Mouse (Mus musculus): ENCODE data around the gene Polr3b. TPM values are rescaled to one million over a fixed set of nuclear protein-coding genes. Genes with fewer than 3 reads are reported as not detected.

The Polr3b gene
- polyA plus RNA-seq, 1 experiment from 2014 or later: 13.1 TPM

- Histone ChIP-seq H3K9me3 (ENCODE audit: control insufficient read depth, low read length) (no peaks in the 10 kb centered on the region), H3K36me3 (ENCODE audit: control insufficient read depth, insufficient read depth, low read length) (peaks cover 4% of the 10 kb centered on the region), H3K4me3 (ENCODE audit: low read length) (no peak overlapping the region), H3K27ac (ENCODE audit: low read depth, low read length) (no peak overlapping the region), H3K4me1 (ENCODE audit: control insufficient read depth, insufficient read depth, low read depth, low read length) (peaks cover 13% of the 10 kb centered on the region), H3K9ac (ENCODE audit: low read depth, low read length) (no peak overlapping the region), H3K27me3 (replicated peaks; ENCODE audit: control insufficient read depth, insufficient read depth, low read length) (no peaks in the 10 kb centered on the region), H3K4me2 (ENCODE audit: low read length) (no peak overlapping the region)
- no peak for ATAC-seq
- 78% methylated on average over 4 of the region's 4 CpGs for WGBS
Measured at GRCm38 (mm10) chr10:84654029-84654428, 31.9 kb downstream of the Polr3b start.

DNA sequence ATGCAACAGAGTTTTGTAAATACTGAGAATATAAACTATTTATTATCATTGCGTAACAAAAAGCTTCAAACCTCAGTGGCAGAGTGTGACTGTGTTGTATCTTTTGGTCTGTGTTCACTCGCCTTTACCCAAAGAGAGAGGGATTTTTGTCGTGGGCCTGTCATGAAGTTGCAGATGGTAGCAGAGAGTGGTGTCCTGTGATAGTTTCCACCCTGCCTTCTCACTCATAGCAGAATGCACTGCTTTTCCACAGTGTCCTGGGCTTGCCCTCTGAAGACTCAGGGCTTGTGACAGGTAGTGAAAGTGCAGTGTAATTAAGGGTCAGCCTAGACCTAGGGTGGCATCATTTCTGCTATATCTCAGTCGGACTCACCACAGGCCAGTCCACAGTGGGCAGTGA lies 32.6 kb downstream of the Polr3b start:
- Histone ChIP-seq H3K27me3 (replicated peaks; ENCODE audit: control insufficient read depth, insufficient read depth, low read length) (no peaks in the 10 kb centered on the region), H3K4me1 (ENCODE audit: control insufficient read depth, insufficient read depth, low read depth, low read length) (peaks cover 13% of the 10 kb centered on the region), H3K27ac (ENCODE audit: low read depth, low read length) (no peak overlapping the region), H3K36me3 (ENCODE audit: control insufficient read depth, insufficient read depth, low read length) (peaks cover 4% of the 10 kb centered on the region), H3K4me3 (ENCODE audit: low read length) (no peak overlapping the region), H3K9me3 (ENCODE audit: control insufficient read depth, low read length) (no peaks in the 10 kb centered on the region), H3K4me2 (ENCODE audit: low read length) (no peak overlapping the region), H3K9ac (ENCODE audit: low read depth, low read length) (no peak overlapping the region)
- WGBS: 87% methylated on average over 4 of the region's 4 CpGs
- no peak for ATAC-seq

- Histone ChIP-seq H3K4me3 (ENCODE audit: low read length) (no peak overlapping the region), H3K9ac (ENCODE audit: low read depth, low read length) (no peak overlapping the region), H3K27ac (ENCODE audit: low read depth, low read length) (no peak overlapping the region), H3K9me3 (ENCODE audit: control insufficient read depth, low read length) (no peaks in the 10 kb centered on the region), H3K27me3 (replicated peaks; ENCODE audit: control insufficient read depth, insufficient read depth, low read length) (no peaks in the 10 kb centered on the region), H3K4me1 (ENCODE audit: control insufficient read depth, insufficient read depth, low read depth, low read length) (peaks cover 13% of the 10 kb centered on the region), H3K36me3 (ENCODE audit: control insufficient read depth, insufficient read depth, low read length) (peaks cover 4% of the 10 kb centered on the region), H3K4me2 (ENCODE audit: low read length) (no peak overlapping the region)
- WGBS: 72% methylated on average over 4 of the region's 4 CpGs
- no peak for ATAC-seq
Measured at GRCm38 (mm10) chr10:84656618-84657017, 34.5 kb downstream of the Polr3b start.

- Histone ChIP-seq H3K4me1 (ENCODE audit: control insufficient read depth, insufficient read depth, low read depth, low read length) (peaks cover 13% of the 10 kb centered on the region), H3K4me2 (ENCODE audit: low read length) (no peak overlapping the region), H3K9me3 (ENCODE audit: control insufficient read depth, low read length) (no peaks in the 10 kb centered on the region), H3K36me3 (ENCODE audit: control insufficient read depth, insufficient read depth, low read length) (peaks cover 4% of the 10 kb centered on the region), H3K9ac (ENCODE audit: low read depth, low read length) (no peak overlapping the region; the same call in 1 of the 2 replicates), H3K4me3 (ENCODE audit: low read length) (no peak overlapping the region), H3K27me3 (replicated peaks; ENCODE audit: control insufficient read depth, insufficient read depth, low read length) (no peaks in the 10 kb centered on the region), H3K27ac (ENCODE audit: low read depth, low read length) (no peak overlapping the region)
- ATAC-seq: no peak
- WGBS: 29% methylated on average over 6 of the region's 6 CpGs
Measured at GRCm38 (mm10) chr10:84657437-84658087, 35.5 kb downstream of the Polr3b start.

DNA sequence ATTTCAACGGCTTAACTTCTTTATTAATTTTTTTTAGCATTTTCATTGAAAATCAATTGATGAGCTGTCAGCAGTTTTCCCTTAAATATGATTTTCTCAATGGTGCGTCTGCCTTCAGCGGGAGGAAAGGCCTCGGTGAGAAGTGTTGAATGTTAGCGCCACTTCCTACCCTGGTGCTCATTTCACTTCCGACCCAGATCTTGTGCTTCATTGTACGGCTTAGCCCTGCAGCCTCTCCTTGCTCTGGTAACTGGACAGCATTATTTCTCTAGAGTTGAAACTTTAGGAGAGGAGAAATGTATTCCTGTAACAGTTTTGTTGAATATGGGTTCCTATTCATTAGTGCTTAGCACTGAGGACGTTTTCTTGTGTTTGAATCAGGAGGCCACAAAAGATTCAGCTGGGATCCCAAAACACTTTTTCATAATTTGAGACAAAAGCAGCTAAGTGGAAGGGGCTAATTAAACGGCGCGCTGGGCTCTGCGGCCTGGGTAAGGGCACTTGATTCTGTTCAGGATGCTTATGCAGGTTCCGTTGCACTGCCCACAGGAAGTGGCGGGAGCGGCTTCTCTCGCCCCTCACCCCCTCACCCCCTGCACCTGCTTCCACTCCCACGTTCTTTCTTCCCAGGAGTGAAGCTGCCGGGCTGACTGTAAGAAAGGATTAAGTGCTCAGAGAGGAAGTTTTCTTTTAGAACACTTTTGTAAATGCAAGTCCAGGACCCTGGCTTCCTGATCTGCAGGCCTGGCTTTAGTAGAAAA lies 36.2 kb downstream of the Polr3b start:
- Histone ChIP-seq H3K27ac (ENCODE audit: low read depth, low read length) (peak overlapping the region; percentile 31), H3K4me2 (ENCODE audit: low read length) (no peak overlapping the region)

DNA sequence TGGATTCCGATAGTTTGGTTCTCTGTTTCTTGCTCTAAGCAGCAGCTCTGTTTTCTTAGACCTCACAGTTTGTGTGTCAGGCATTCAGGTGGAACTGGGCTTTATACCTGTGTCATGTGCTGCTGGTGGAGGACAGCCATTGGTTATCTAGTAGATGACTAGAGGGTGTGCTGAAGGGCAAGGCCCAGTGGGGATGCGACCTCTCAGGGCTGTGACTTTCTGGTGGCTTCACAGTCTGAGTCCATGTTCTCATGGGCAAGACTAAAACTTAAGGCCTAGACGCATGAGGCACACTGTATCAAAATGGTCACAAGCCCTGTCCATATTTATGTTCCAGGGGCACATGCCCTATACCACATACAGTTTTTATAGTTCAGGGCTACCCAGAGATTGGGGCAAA lies 37.2 kb downstream of the Polr3b start:
- no peak overlapping the region for H3K9ac ChIP-seq (ENCODE audit: low read depth, low read length)
- H3K9me3 ChIP-seq (ENCODE audit: control insufficient read depth, low read length): no peaks in the 10 kb centered on the region
- no peak overlapping the region for H3K4me3 ChIP-seq (ENCODE audit: low read length)
- no peak overlapping the region for H3K4me2 ChIP-seq (ENCODE audit: low read length)
- H3K36me3 ChIP-seq (ENCODE audit: control insufficient read depth, insufficient read depth, low read length): no peaks in the 10 kb centered on the region
- no peak overlapping the region for H3K27ac ChIP-seq (ENCODE audit: low read depth, low read length)
- H3K27me3 ChIP-seq (replicated peaks; ENCODE audit: control insufficient read depth, insufficient read depth, low read length): no peaks in the 10 kb centered on the region
- ATAC-seq: no peak
- H3K4me1 ChIP-seq (ENCODE audit: control insufficient read depth, insufficient read depth, low read depth, low read length): peaks cover 13% of the 10 kb centered on the region
- WGBS: 92% methylated on average over 3 of the region's 3 CpGs

More for the DNA sequence above, 36.2 kb downstream of the Polr3b start:
- no peak overlapping the region for H3K9ac ChIP-seq (ENCODE audit: low read depth, low read length)
- no peaks in the 10 kb centered on the region for H3K27me3 ChIP-seq (replicated peaks; ENCODE audit: control insufficient read depth, insufficient read depth, low read length)
- no peak overlapping the region for H3K4me3 ChIP-seq (ENCODE audit: low read length)
- H3K9me3 ChIP-seq (ENCODE audit: control insufficient read depth, low read length): no peaks in the 10 kb centered on the region
- WGBS: 38% methylated on average over 18 of the region's 18 CpGs
- ATAC-seq: no peak
- peaks cover 13% of the 10 kb centered on the region for H3K4me1 ChIP-seq (ENCODE audit: control insufficient read depth, insufficient read depth, low read depth, low read length)
- no peaks in the 10 kb centered on the region for H3K36me3 ChIP-seq (ENCODE audit: control insufficient read depth, insufficient read depth, low read length)

DNA sequence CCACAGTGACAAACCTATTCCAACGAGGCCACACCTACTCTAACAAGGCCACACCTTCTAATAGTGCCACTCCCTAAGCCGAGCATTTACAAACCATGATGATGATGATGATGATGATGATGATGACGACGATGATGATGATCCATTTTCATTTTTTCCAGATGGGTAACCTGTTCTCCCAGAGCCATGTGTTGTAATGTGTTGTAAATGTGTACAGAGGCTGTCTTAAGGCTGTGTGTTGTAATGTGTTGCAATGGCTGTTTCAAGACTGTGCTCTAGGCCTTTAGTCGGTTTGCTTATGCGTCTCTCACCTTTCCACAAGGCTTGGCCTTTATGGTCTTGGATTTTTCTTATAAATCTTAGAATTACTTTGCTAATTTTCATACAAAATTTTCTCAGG lies 40.0 kb downstream of the Polr3b start:
- H3K4me2 ChIP-seq (ENCODE audit: low read length): no peak overlapping the region
- no peak overlapping the region for H3K4me3 ChIP-seq (ENCODE audit: low read length)
- ATAC-seq: no peak
- H3K27ac ChIP-seq (ENCODE audit: low read depth, low read length): no peak overlapping the region
- H3K36me3 ChIP-seq (ENCODE audit: control insufficient read depth, insufficient read depth, low read length): no peaks in the 10 kb centered on the region
- H3K9me3 ChIP-seq (ENCODE audit: control insufficient read depth, low read length): no peaks in the 10 kb centered on the region
- WGBS: 93% methylated on average over 6 of the region's 6 CpGs
- no peaks in the 10 kb centered on the region for H3K27me3 ChIP-seq (replicated peaks; ENCODE audit: control insufficient read depth, insufficient read depth, low read length)
- H3K9ac ChIP-seq (ENCODE audit: low read depth, low read length): no peak overlapping the region
- peaks cover 13% of the 10 kb centered on the region for H3K4me1 ChIP-seq (ENCODE audit: control insufficient read depth, insufficient read depth, low read depth, low read length)

- H3K36me3 ChIP-seq (ENCODE audit: control insufficient read depth, insufficient read depth, low read length): no peaks in the 10 kb centered on the region
- no peak for ATAC-seq
- H3K27ac ChIP-seq (ENCODE audit: low read depth, low read length): no peak overlapping the region
- WGBS: 23% methylated on average over 3 of the region's 3 CpGs
- H3K4me3 ChIP-seq (ENCODE audit: low read length): no peak overlapping the region
- H3K27me3 ChIP-seq (replicated peaks; ENCODE audit: control insufficient read depth, insufficient read depth, low read length): no peaks in the 10 kb centered on the region
- no peak overlapping the region for H3K9ac ChIP-seq (ENCODE audit: low read depth, low read length)
- no peaks in the 10 kb centered on the region for H3K4me1 ChIP-seq (ENCODE audit: control insufficient read depth, insufficient read depth, low read depth, low read length)
- H3K4me2 ChIP-seq (ENCODE audit: low read length): no peak overlapping the region
- H3K9me3 ChIP-seq (ENCODE audit: control insufficient read depth, low read length): no peaks in the 10 kb centered on the region
Measured at GRCm38 (mm10) chr10:84665713-84666260, 43.7 kb downstream of the Polr3b start.

- no peak overlapping the region for H3K9ac ChIP-seq (ENCODE audit: low read depth, low read length)
- no peak overlapping the region for H3K4me3 ChIP-seq (ENCODE audit: low read length)
- no peaks in the 10 kb centered on the region for H3K9me3 ChIP-seq (ENCODE audit: control insufficient read depth, low read length)
- H3K27me3 ChIP-seq (replicated peaks; ENCODE audit: control insufficient read depth, insufficient read depth, low read length): no peaks in the 10 kb centered on the region
- H3K27ac ChIP-seq (ENCODE audit: low read depth, low read length): no peak overlapping the region
- no peaks in the 10 kb centered on the region for H3K4me1 ChIP-seq (ENCODE audit: control insufficient read depth, insufficient read depth, low read depth, low read length)
- H3K36me3 ChIP-seq (ENCODE audit: control insufficient read depth, insufficient read depth, low read length): peaks cover 24% of the 10 kb centered on the region
- no peak for ATAC-seq
- H3K4me2 ChIP-seq (ENCODE audit: low read length): no peak overlapping the region
Measured at GRCm38 (mm10) chr10:84675653-84676052, 53.6 kb downstream of the Polr3b start.
